Mouse (Mus musculus) lung, postnatal 0 days (tissue): Measurements from ENCODE around the gene Psip1. TPM values are rescaled to one million over a fixed set of nuclear protein-coding genes. Genes with fewer than 3 reads are reported as not detected.
"Not testable (repeated sequence)": the region's sequence is repeated elsewhere in the genome, so short reads cannot be mapped to it uniquely, and the experiment has no call there.

Experiments
- ATAC-seq: fragments of 200-750 bp; cut with Nextera tagmentation; 2 replicates; pipeline ENCODE4 v1.8.0; 2017; ENCODE audit warnings: moderate library complexity
- DNase-seq: peaks from one replicate; pipeline ENCODE4 v3.0.0-alpha.2; 2016; ENCODE audit warnings: low spot score
- H3K27ac ChIP-seq: fragments of 300-500 bp; sonication (generic); 2 replicates; pipeline ENCODE4 v1.5.1; 2014; ENCODE audit warnings: antibody characterized with exemption, mild to moderate bottlenecking, low read length, mixed read lengths
- H3K27me3 ChIP-seq: fragments of 300-500 bp; sonication (generic); replicated peaks from 2 replicates; pipeline ENCODE4 v1.6.1; 2014; ENCODE audit warnings: low read length, mixed read lengths; ENCODE audit not compliant: insufficient read depth
- H3K36me3 ChIP-seq: fragments of 300-500 bp; sonication (generic); 2 replicates; pipeline ENCODE4 v1.6.1; 2014; ENCODE audit warnings: low read length, mixed read lengths; ENCODE audit not compliant: insufficient read depth
- H3K4me1 ChIP-seq: fragments of 300-500 bp; sonication (generic); 2 replicates; pipeline ENCODE4 v1.6.1; 2014; ENCODE audit warnings: antibody characterized with exemption, low read depth, low read length, mixed read lengths; ENCODE audit not compliant: insufficient read depth
- H3K4me2 ChIP-seq: fragments of 300-500 bp; sonication (generic); replicated peaks from 2 replicates; pipeline ENCODE4 v1.6.1; 2014; ENCODE audit warnings: low read depth, mild to moderate bottlenecking, low read length, moderate library complexity, mixed read lengths
- H3K4me3 ChIP-seq: fragments of 300-500 bp; sonication (generic); 2 replicates; pipeline ENCODE4 v1.5.1; 2014; ENCODE audit warnings: low read depth, low read length
- H3K9ac ChIP-seq: fragments of 300-500 bp; sonication (generic); replicated peaks from 2 replicates; pipeline ENCODE4 v1.6.1; 2014; ENCODE audit warnings: low read depth, mild to moderate bottlenecking
- H3K9me3 ChIP-seq: fragments of 300-500 bp; sonication (generic); 2 replicates; pipeline ENCODE4 v1.6.1; 2016; ENCODE audit warnings: low read length, mixed read lengths
- CTCF ChIP-seq: IDR thresholded peaks from 2 replicates; pipeline ENCODE4 v1.5.1; 2016; ENCODE audit warnings: antibody characterized with exemption, mild to moderate bottlenecking
- EP300 ChIP-seq: IDR thresholded peaks from 2 replicates; pipeline ENCODE4 v1.6.1; 2016; ENCODE audit warnings: antibody characterized with exemption, mild to moderate bottlenecking, control low read depth
- WGBS: fragments of 180-500 bp; shearing (Covaris S2); extraction: QIAGEN DNeasy Blood & Tissue Kit; methylation state at CpG from one replicate; pipeline ENCODE4 v1.1.7; 2014; 5-methylcytosine and 5-hydroxymethylcytosine counted together
- polyA plus RNA-seq: library from polyadenylated mRNA; unstranded; fragments of >200 nt; fragmentation: Nextera tagmentation; extraction: Ambion mirVana; gene quantifications from 2 replicates; pipeline ENCODE4 v1.2.1, GENCODE M21; 2015

The Psip1 gene
- polyA plus RNA-seq, 1 experiment from 2014 or later = 38.1 TPM

GRCm38 (mm10) chr4:83511083-83511482 is 24.8 kb upstream of the Psip1 start:
- DNase-seq = no peak
- TF ChIP-seq EP300 = no peak
- no peak for TF ChIP-seq CTCF
- Histone ChIP-seq H3K9me3 (no peaks in the 10 kb centered on the region), H3K9ac (no peak overlapping the region), H3K4me1 (no peaks in the 10 kb centered on the region), H3K27ac (no peak overlapping the region), H3K36me3 (no peaks in the 10 kb centered on the region), H3K27me3 (no peaks in the 10 kb centered on the region), H3K4me3 (no peak overlapping the region), H3K4me2 (no peak overlapping the region)
- WGBS = 56% methylated on average over 8 of the region's 8 CpGs
- ATAC-seq = no peak

- no peaks in the 10 kb centered on the region for H3K4me1 ChIP-seq
- H3K36me3 ChIP-seq = no peaks in the 10 kb centered on the region
- TF ChIP-seq EP300 = no peak
- no peak for TF ChIP-seq CTCF
- H3K4me3 ChIP-seq = no peak overlapping the region
- H3K9ac ChIP-seq = no peak overlapping the region
- H3K27ac ChIP-seq = no peak overlapping the region
- no peaks in the 10 kb centered on the region for H3K27me3 ChIP-seq
- DNase-seq = no peak
- H3K4me2 ChIP-seq = no peak overlapping the region
- WGBS = 30% methylated on average over 2 of the region's 2 CpGs
- ATAC-seq = no peak
- H3K9me3 ChIP-seq = no peaks in the 10 kb centered on the region
Observed at GRCm38 (mm10) chr4:83509600-83509999, 23.3 kb upstream of the Psip1 start.

GRCm38 (mm10) chr4:83501037-83501430 is 14.8 kb upstream of the Psip1 start:
- no peak for DNase-seq
- no peaks in the 10 kb centered on the region for H3K36me3 ChIP-seq
- H3K27me3 ChIP-seq = no peaks in the 10 kb centered on the region
- ATAC-seq = no peak
- no peak for TF ChIP-seq CTCF
- no peak for TF ChIP-seq EP300
- H3K27ac ChIP-seq = no peak overlapping the region
- no peak overlapping the region for H3K9ac ChIP-seq
- no peaks in the 10 kb centered on the region for H3K4me1 ChIP-seq
- no peaks in the 10 kb centered on the region for H3K9me3 ChIP-seq
- WGBS = 48% methylated on average over 7 of the region's 7 CpGs
- no peak overlapping the region for H3K4me2 ChIP-seq
- H3K4me3 ChIP-seq = no peak overlapping the region

DNA sequence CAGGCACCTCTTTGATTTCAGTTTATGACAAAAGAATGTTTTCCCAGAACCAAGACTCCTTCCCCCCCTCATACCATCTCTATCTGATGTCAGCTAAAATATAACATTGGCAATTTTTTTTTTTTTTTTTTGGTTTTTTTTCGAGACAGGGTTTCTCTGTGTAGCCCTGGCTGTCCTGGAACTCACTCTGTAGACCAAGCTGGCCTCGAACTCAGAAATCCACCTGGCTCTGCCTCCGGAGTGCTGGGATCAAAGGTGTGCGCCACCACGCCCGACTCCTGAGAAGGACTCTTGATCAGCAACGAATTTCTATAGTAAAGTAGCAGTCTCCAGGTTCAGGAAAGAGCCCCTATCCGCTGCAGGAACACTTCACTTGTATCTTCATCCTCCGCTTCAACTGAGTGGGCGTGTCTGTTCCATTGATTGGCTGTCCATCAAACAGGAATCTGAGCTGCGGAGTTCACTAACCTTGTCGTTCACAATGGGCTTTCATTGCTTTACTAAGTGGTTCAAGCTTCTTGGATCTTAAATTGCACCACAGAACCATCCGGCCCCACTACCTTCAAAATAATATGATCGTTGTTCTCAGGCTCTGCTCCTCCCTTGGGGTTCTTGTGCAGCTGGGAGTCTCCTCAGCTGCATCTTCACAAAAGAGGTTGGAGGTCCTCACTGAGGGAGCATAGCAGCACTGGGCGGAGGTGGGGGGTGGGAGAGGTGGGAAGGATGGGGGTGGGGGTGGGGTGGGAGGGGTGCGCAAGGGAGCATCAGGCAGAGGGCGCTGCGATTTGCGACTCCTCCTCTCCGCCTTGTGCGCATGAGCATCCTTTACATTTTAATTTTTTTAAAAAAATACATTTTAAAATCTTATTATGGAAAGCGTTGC is 14.1 kb upstream of the Psip1 start:
- H3K4me1 ChIP-seq = no peaks in the 10 kb centered on the region
- H3K9me3 ChIP-seq = no peaks in the 10 kb centered on the region
- ATAC-seq (no peak; the same call in 1 of the 2 replicates), DNase-seq (peak; percentile 60)
- WGBS = 11% methylated on average over 22 of the region's 22 CpGs
- peak overlapping the region; percentile 22 for H3K4me2 ChIP-seq
- no peaks in the 10 kb centered on the region for H3K36me3 ChIP-seq
- no peak overlapping the region for H3K9ac ChIP-seq
- H3K4me3 ChIP-seq = no peak overlapping the region
- no peak for TF ChIP-seq CTCF
- no peak overlapping the region for H3K27ac ChIP-seq
- H3K27me3 ChIP-seq = no peaks in the 10 kb centered on the region

- not testable (repeated sequence) for H3K9ac ChIP-seq, H3K4me2 ChIP-seq, H3K36me3 ChIP-seq, H3K4me1 ChIP-seq, H3K4me3 ChIP-seq, DNase-seq, ATAC-seq, H3K27ac ChIP-seq, H3K27me3 ChIP-seq, H3K9me3 ChIP-seq
- 86% methylated on average over 5 of the region's 5 CpGs for WGBS
Observed at GRCm38 (mm10) chr4:83497013-83497412, 10.8 kb upstream of the Psip1 start.

DNA sequence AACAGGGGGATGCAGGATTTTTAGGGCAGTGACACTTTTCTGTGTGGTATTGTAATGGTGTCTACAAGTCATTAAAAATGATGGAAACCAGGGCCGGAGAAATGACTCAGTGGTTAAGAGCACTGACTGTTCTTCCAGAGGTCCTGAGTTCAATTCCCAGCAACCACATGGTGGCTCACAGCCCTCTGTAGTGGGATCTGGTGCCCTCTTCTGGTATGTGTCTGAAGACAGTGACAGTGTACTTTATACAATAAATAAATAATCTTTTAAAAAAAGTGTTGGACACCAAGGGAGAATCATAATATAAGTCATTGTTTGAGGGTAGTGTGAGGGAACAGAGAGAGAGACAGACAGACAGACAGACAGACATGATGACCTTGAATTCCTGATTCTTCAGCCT is 6.9 kb upstream of the Psip1 start:
- no peaks in the 10 kb centered on the region for H3K36me3 ChIP-seq
- no peak for TF ChIP-seq EP300
- TF ChIP-seq CTCF = peak; percentile 13; the same call in 1 of the 2 replicates
- H3K4me3 ChIP-seq = no peak overlapping the region
- H3K9ac ChIP-seq = no peak overlapping the region
- H3K4me2 ChIP-seq = no peak overlapping the region
- 92% methylated on average over 1 of the region's 1 CpGs for WGBS
- H3K9me3 ChIP-seq = no peaks in the 10 kb centered on the region
- H3K4me1 ChIP-seq = no peaks in the 10 kb centered on the region
- no peak for DNase-seq
- H3K27me3 ChIP-seq = no peaks in the 10 kb centered on the region
- H3K27ac ChIP-seq = no peak overlapping the region
- no peak for ATAC-seq
